Mouse (Mus musculus) liver, adult 2 months (tissue): ENCODE measurements around the gene Siah1b. TPM values are rescaled to one million over a fixed set of nuclear protein-coding genes. Genes with fewer than 3 reads are reported as not detected.
A peak's percentile ranks its signal among the peaks of the same experiment; 100 is the strongest.

ENCODE experiments used
- DNase-seq: peaks from one replicate; pipeline ENCODE4 v3.0.0-alpha.2; 2011; ENCODE audit warnings: low read depth, low spot score; ENCODE audit errors: extremely low read depth
- H3K27ac ChIP-seq: fragments of 200-500 bp; replicated peaks from 2 replicates; pipeline ENCODE4 v1.5.1; 2012; ENCODE audit warnings: low read depth, mild to moderate bottlenecking, control low read depth, inconsistent platforms, low read length; ENCODE audit not compliant: insufficient read depth
- H3K27me3 ChIP-seq: fragments of 200-500 bp; 2 replicates; pipeline ENCODE4 v1.6.1; 2012; ENCODE audit warnings: mild to moderate bottlenecking, moderate library complexity, low read length, inconsistent platforms; ENCODE audit not compliant: control insufficient read depth, insufficient read depth
- H3K36me3 ChIP-seq: fragments of 200-500 bp; 2 replicates; pipeline ENCODE4 v1.6.1; 2012; ENCODE audit warnings: low read length, inconsistent platforms; ENCODE audit not compliant: control insufficient read depth, insufficient read depth
- H3K4me1 ChIP-seq: fragments of 200-500 bp; 2 replicates; pipeline ENCODE4 v1.6.1; 2011; ENCODE audit warnings: low read length; ENCODE audit not compliant: control insufficient read depth, insufficient read depth
- H3K4me3 ChIP-seq: fragments of 200-500 bp; 2 replicates; pipeline ENCODE4 v1.5.1; 2011; ENCODE audit warnings: low read depth, mild to moderate bottlenecking, control low read depth, low read length, moderate library complexity; ENCODE audit not compliant: insufficient read depth
- H3K79me2 ChIP-seq: fragments of 200-500 bp; 2 replicates; pipeline ENCODE4 v1.6.1; 2012; ENCODE audit warnings: inconsistent platforms, mild to moderate bottlenecking, low read length, moderate library complexity; ENCODE audit not compliant: control insufficient read depth, insufficient read depth
- H3K9ac ChIP-seq: fragments of 200-500 bp; 2 replicates; pipeline ENCODE4 v1.6.1; 2012; ENCODE audit warnings: low read depth, mild to moderate bottlenecking, control low read depth, inconsistent platforms, low read length
- CTCF ChIP-seq: fragments of 200-500 bp; IDR thresholded peaks from 2 replicates; pipeline ENCODE4 v1.5.1; 2011; ENCODE audit warnings: low read depth, low read length, control low read depth
- POLR2A ChIP-seq: fragments of 200-500 bp; IDR thresholded peaks from 2 replicates; pipeline ENCODE4 v1.6.1; 2011; ENCODE audit warnings: low read length, control low read depth; ENCODE audit not compliant: insufficient read depth; ENCODE audit errors: extremely low read depth
- WGBS: fragments of 180-500 bp; shearing (Covaris S2); methylation state at CpG from one replicate; pipeline ENCODE4 v1.1.7; 2018; 5-methylcytosine and 5-hydroxymethylcytosine counted together
- polyA plus RNA-seq: library from polyadenylated mRNA; depleted of rRNA; stranded (reverse); fragments of >200 nt; gene quantifications from 2 replicates; pipeline ENCODE4 v1.2.3, GENCODE M21; 2012
- total RNA-seq: library from RNA; depleted of rRNA; stranded (reverse); fragments of >200 nt; gene quantifications from 2 replicates; pipeline ENCODE4 v1.2.3, GENCODE M21; 2014

Siah1b gene
- total and polyA plus RNA-seq, 2 experiments = 0.83 to 2.0 TPM

GRCm38 (mm10) chrX:164101483-164101882, 25.2 kb upstream of the Siah1b start:
- H3K4me1 ChIP-seq = no peaks in the 10 kb centered on the region
- H3K4me3 ChIP-seq = no peak overlapping the region
- H3K27me3 ChIP-seq = no peaks in the 10 kb centered on the region
- H3K27ac ChIP-seq = no peak overlapping the region
- no peaks in the 10 kb centered on the region for H3K36me3 ChIP-seq
- TF ChIP-seq POLR2A (no peak), CTCF (peak; percentile 43)
- DNase-seq = peak; percentile 8
- no peak overlapping the region for H3K9ac ChIP-seq
- H3K79me2 ChIP-seq = no peaks in the 10 kb centered on the region

- no peak for TF ChIP-seq CTCF
- no peak for TF ChIP-seq POLR2A
- DNase-seq = no peak
- Histone ChIP-seq H3K4me1 (no peaks in the 10 kb centered on the region), H3K4me3 (no peak overlapping the region), H3K79me2 (no peaks in the 10 kb centered on the region), H3K27me3 (no peaks in the 10 kb centered on the region), H3K36me3 (no peaks in the 10 kb centered on the region), H3K27ac (no peak overlapping the region), H3K9ac (no peak overlapping the region)
- 97% methylated on average over 2 of the region's 2 CpGs for WGBS
Measured at GRCm38 (mm10) chrX:164095838-164096237, 19.5 kb upstream of the Siah1b start.

GRCm38 (mm10) chrX:164093435-164093834, 17.1 kb upstream of the Siah1b start:
- DNase-seq = no peak
- 91% methylated on average over 5 of the region's 5 CpGs for WGBS
- Histone ChIP-seq H3K9ac (no peak overlapping the region), H3K27ac (no peak overlapping the region), H3K4me1 (no peaks in the 10 kb centered on the region), H3K79me2 (no peaks in the 10 kb centered on the region), H3K27me3 (no peaks in the 10 kb centered on the region), H3K36me3 (no peaks in the 10 kb centered on the region), H3K4me3 (no peak overlapping the region)
- TF ChIP-seq POLR2A (no peak), CTCF (no peak)

GRCm38 (mm10) chrX:164092300-164093169, 16.2 kb upstream of the Siah1b start:
- Histone ChIP-seq H3K27me3 (no peaks in the 10 kb centered on the region), H3K79me2 (no peaks in the 10 kb centered on the region), H3K9ac (no peak overlapping the region), H3K4me1 (no peaks in the 10 kb centered on the region), H3K4me3 (no peak overlapping the region), H3K36me3 (no peaks in the 10 kb centered on the region), H3K27ac (no peak overlapping the region)
- no peak for TF ChIP-seq POLR2A
- no peak for TF ChIP-seq CTCF
- peak; percentile 3 for DNase-seq
- 52% methylated on average over 7 of the region's 7 CpGs for WGBS

GRCm38 (mm10) chrX:164089916-164090315, 13.6 kb upstream of the Siah1b start:
- no peak for TF ChIP-seq CTCF
- no peak for TF ChIP-seq POLR2A
- 29% methylated on average over 11 of the region's 11 CpGs for WGBS
- DNase-seq = no peak
- no peak overlapping the region for H3K9ac ChIP-seq
- no peaks in the 10 kb centered on the region for H3K79me2 ChIP-seq
- H3K4me1 ChIP-seq = no peaks in the 10 kb centered on the region
- no peaks in the 10 kb centered on the region for H3K36me3 ChIP-seq
- H3K27me3 ChIP-seq = no peaks in the 10 kb centered on the region
- no peak overlapping the region for H3K4me3 ChIP-seq
- H3K27ac ChIP-seq = no peak overlapping the region

- H3K4me1 ChIP-seq = no peaks in the 10 kb centered on the region
- WGBS = 79% methylated on average over 4 of the region's 4 CpGs
Measured at GRCm38 (mm10) chrX:164088582-164088981, 12.3 kb upstream of the Siah1b start, which contains the start of gene Cltrn. TSS of gene Cltrn (plus strand) at chrX:164088830.

More at GRCm38 (mm10) chrX:164088582-164088981, 12.3 kb upstream of the Siah1b start, which contains the start of gene Cltrn:
- TF ChIP-seq POLR2A = no peak
- no peak for TF ChIP-seq CTCF
- no peak within 1 kb of the TSS for H3K27ac ChIP-seq
- no peak within 1 kb of the TSS for H3K4me3 ChIP-seq
- no peaks in the 10 kb centered on the region for H3K36me3 ChIP-seq
- no peaks in the 10 kb centered on the region for H3K79me2 ChIP-seq
- DNase-seq = no peak
- H3K9ac ChIP-seq = no peak within 1 kb of the TSS
- no peaks in the 10 kb centered on the region for H3K27me3 ChIP-seq
